Mouse (Mus musculus) embryonic facial prominence, embryonic 11.5 days (tissue): ENCODE data around the gene Igsf3. TPM values are rescaled to one million over a fixed set of nuclear protein-coding genes. Genes with fewer than 3 reads are reported as not detected.

ENCODE experiments used
- ATAC-seq: fragments of 200-750 bp; cut with Nextera tagmentation; replicated peaks from 2 replicates; pipeline ENCODE4 v1.8.0; 2017; ENCODE audit warnings: low read depth; ENCODE audit not compliant: insufficient number of reproducible peaks, low FRiP score, low TSS enrichment
- DNase-seq: peaks from one replicate; pipeline ENCODE4 v3.0.0-alpha.2; 2015; ENCODE audit warnings: low spot score
- H3K27ac ChIP-seq: fragments of 300-500 bp; sonication (generic); replicated peaks from 2 replicates; pipeline ENCODE4 v1.5.1; 2014; ENCODE audit warnings: mild to moderate bottlenecking, low read depth, low read length, control low read depth
- H3K27me3 ChIP-seq: fragments of 300-500 bp; sonication (generic); 2 replicates; pipeline ENCODE4 v1.6.1; 2014; ENCODE audit warnings: mild to moderate bottlenecking, low read length, moderate library complexity, mixed read lengths; ENCODE audit not compliant: control insufficient read depth, insufficient read depth
- H3K36me3 ChIP-seq: fragments of 300-500 bp; sonication (generic); replicated peaks from 2 replicates; pipeline ENCODE4 v1.6.1; 2014; ENCODE audit warnings: low read depth, mild to moderate bottlenecking, low read length, moderate library complexity, mixed read lengths; ENCODE audit not compliant: control insufficient read depth, insufficient read depth
- H3K4me1 ChIP-seq: fragments of 300-500 bp; sonication (generic); 2 replicates; pipeline ENCODE4 v1.6.1; 2014; ENCODE audit warnings: low read length, mixed read lengths; ENCODE audit not compliant: control insufficient read depth, insufficient read depth
- H3K4me2 ChIP-seq: fragments of 300-500 bp; sonication (generic); 2 replicates; pipeline ENCODE4 v1.6.1; 2014; ENCODE audit warnings: low read depth, mild to moderate bottlenecking, control low read depth, low read length, moderate library complexity
- H3K4me3 ChIP-seq: fragments of 300-500 bp; sonication (generic); 2 replicates; pipeline ENCODE4 v1.5.1; 2014; ENCODE audit warnings: low read depth, low read length, control low read depth
- H3K9ac ChIP-seq: fragments of 300-500 bp; sonication (generic); replicated peaks from 2 replicates; pipeline ENCODE4 v1.6.1; 2014; ENCODE audit warnings: mild to moderate bottlenecking, control low read depth, low read length
- H3K9me3 ChIP-seq: fragments of 300-500 bp; sonication (generic); replicated peaks from 2 replicates; pipeline ENCODE4 v1.6.1; 2016; ENCODE audit warnings: mild to moderate bottlenecking, low read length, inconsistent platforms, mixed read lengths; ENCODE audit not compliant: control insufficient read depth
- WGBS: fragments of 180-500 bp; shearing (Covaris S2); extraction: QIAGEN DNeasy Blood & Tissue Kit; methylation state at CpG from one replicate; pipeline ENCODE4 v1.1.7; 2014; 5-methylcytosine and 5-hydroxymethylcytosine counted together
- polyA plus RNA-seq: library from polyadenylated mRNA; unstranded; fragments of >200 nt; fragmentation: Nextera tagmentation; extraction: Ambion mirVana; gene quantifications from 2 replicates; pipeline ENCODE4 v1.2.1, GENCODE M21; 2014

The Igsf3 gene
- polyA plus RNA-seq, 1 experiment from 2014 or later: 40.6 TPM

- Histone ChIP-seq H3K9ac (no peak overlapping the region), H3K4me2 (no peak overlapping the region), H3K27ac (no peak overlapping the region), H3K4me3 (no peak overlapping the region), H3K36me3 (no peaks in the 10 kb centered on the region), H3K9me3 (no peaks in the 10 kb centered on the region), H3K27me3 (no peaks in the 10 kb centered on the region), H3K4me1 (no peaks in the 10 kb centered on the region)
- 91% methylated on average over 4 of the region's 4 CpGs for WGBS
- ATAC-seq (no peak), DNase-seq (no peak)
Observed at GRCm38 (mm10) chr3:101362391-101362790, 14.5 kb upstream of the Igsf3 start.

GRCm38 (mm10) chr3:101363574-101363973 lies 13.3 kb upstream of the Igsf3 start:
- Histone ChIP-seq H3K27me3 (no peaks in the 10 kb centered on the region), H3K9ac (no peak overlapping the region), H3K4me2 (no peak overlapping the region), H3K4me3 (no peak overlapping the region), H3K4me1 (no peaks in the 10 kb centered on the region), H3K36me3 (no peaks in the 10 kb centered on the region), H3K27ac (no peak overlapping the region), H3K9me3 (no peaks in the 10 kb centered on the region)
- ATAC-seq (no peak), DNase-seq (no peak)
- 77% methylated on average over 7 of the region's 7 CpGs for WGBS

GRCm38 (mm10) chr3:101365081-101365612 lies 11.7 kb upstream of the Igsf3 start:
- no peaks in the 10 kb centered on the region for H3K9me3 ChIP-seq
- H3K4me3 ChIP-seq: no peak overlapping the region
- no peaks in the 10 kb centered on the region for H3K27me3 ChIP-seq
- H3K4me1 ChIP-seq: no peaks in the 10 kb centered on the region
- WGBS: 27% methylated on average over 6 of the region's 6 CpGs
- ATAC-seq (peak; percentile 69), DNase-seq (peak; percentile 38)
- no peak overlapping the region for H3K27ac ChIP-seq
- H3K36me3 ChIP-seq: no peaks in the 10 kb centered on the region
- H3K9ac ChIP-seq: no peak overlapping the region
- H3K4me2 ChIP-seq: no peak overlapping the region

GRCm38 (mm10) chr3:101365911-101366310 lies 11.0 kb upstream of the Igsf3 start:
- no peak for DNase-seq
- no peaks in the 10 kb centered on the region for H3K9me3 ChIP-seq
- no peak overlapping the region for H3K27ac ChIP-seq
- no peaks in the 10 kb centered on the region for H3K4me1 ChIP-seq
- no peaks in the 10 kb centered on the region for H3K36me3 ChIP-seq
- WGBS: 48% methylated on average over 9 of the region's 9 CpGs
- no peak for ATAC-seq
- H3K4me3 ChIP-seq: no peak overlapping the region
- H3K27me3 ChIP-seq: no peaks in the 10 kb centered on the region
- no peak overlapping the region for H3K4me2 ChIP-seq
- no peak overlapping the region for H3K9ac ChIP-seq

GRCm38 (mm10) chr3:101367372-101367771 lies 9.5 kb upstream of the Igsf3 start:
- WGBS: 78% methylated on average over 11 of the region's 11 CpGs
- Histone ChIP-seq H3K4me3 (no peak overlapping the region), H3K9me3 (no peaks in the 10 kb centered on the region), H3K27me3 (no peaks in the 10 kb centered on the region), H3K36me3 (no peaks in the 10 kb centered on the region), H3K4me1 (no peaks in the 10 kb centered on the region), H3K4me2 (no peak overlapping the region), H3K9ac (no peak overlapping the region), H3K27ac (no peak overlapping the region)
- peak; percentile 31; the same call in 1 of the 2 replicates for ATAC-seq
- DNase-seq: no peak

- no peak overlapping the region for H3K4me2 ChIP-seq
- H3K27ac ChIP-seq: no peak overlapping the region
- H3K36me3 ChIP-seq: no peaks in the 10 kb centered on the region
- 44% methylated on average over 10 of the region's 10 CpGs for WGBS
- no peaks in the 10 kb centered on the region for H3K27me3 ChIP-seq
- no peaks in the 10 kb centered on the region for H3K9me3 ChIP-seq
- no peak for DNase-seq
- no peaks in the 10 kb centered on the region for H3K4me1 ChIP-seq
- no peak for ATAC-seq
- H3K9ac ChIP-seq: no peak overlapping the region
- H3K4me3 ChIP-seq: no peak overlapping the region
Observed at GRCm38 (mm10) chr3:101369301-101369881, 7.5 kb upstream of the Igsf3 start.

GRCm38 (mm10) chr3:101372345-101372980 lies 4.4 kb upstream of the Igsf3 start:
- DNase-seq: peak; percentile 72
- WGBS: 46% methylated on average over 13 of the region's 13 CpGs
- Histone ChIP-seq H3K4me1 (no peaks in the 10 kb centered on the region), H3K9me3 (no peaks in the 10 kb centered on the region), H3K27ac (no peak overlapping the region), H3K4me3 (no peak overlapping the region), H3K36me3 (no peaks in the 10 kb centered on the region), H3K27me3 (no peaks in the 10 kb centered on the region), H3K4me2 (no peak overlapping the region), H3K9ac (no peak overlapping the region)
- no peak for ATAC-seq

GRCm38 (mm10) chr3:101377256-101378024 lies 557 bp downstream of the Igsf3 start:
- ATAC-seq (peak; percentile 19; the same call in 1 of the 2 replicates), DNase-seq (no peak)
- WGBS: under 1% methylated on average over 59 of the region's 62 CpGs
- Histone ChIP-seq H3K4me1 (peaks cover 7% of the 10 kb centered on the region), H3K9ac (peak overlapping the region; percentile 90), H3K9me3 (no peaks in the 10 kb centered on the region), H3K27me3 (no peaks in the 10 kb centered on the region), H3K4me3 (peak overlapping the region; percentile 93), H3K4me2 (peak overlapping the region; percentile 86), H3K36me3 (no peaks in the 10 kb centered on the region), H3K27ac (peak overlapping the region; percentile 81)
